Mouse (Mus musculus): ENCODE measurements around the gene A530084C06Rik.

Gene A530084C06Rik

DNA sequence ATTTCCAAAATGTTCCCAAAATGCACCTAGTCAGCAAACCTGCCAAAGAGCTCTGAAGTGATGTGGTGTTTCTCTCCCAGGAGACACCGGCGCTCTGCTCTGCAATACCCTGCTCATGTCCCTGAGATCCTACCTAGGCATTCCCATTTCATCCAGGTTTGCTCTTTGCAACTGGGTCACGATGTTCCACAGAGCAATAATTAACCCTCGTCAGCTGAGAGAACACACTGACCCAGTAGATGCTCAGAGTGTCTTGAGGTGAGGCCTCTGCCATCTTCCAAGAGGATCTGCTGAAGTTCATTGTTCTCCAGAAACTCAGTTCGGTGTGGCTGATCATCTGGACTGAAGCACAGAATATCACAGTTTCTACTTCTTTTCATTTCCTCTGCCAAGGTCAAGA, 16.1 kb downstream of the A530084C06Rik start:
- no peak for DNase-seq (ENCODE audit: low spot score)

DNA sequence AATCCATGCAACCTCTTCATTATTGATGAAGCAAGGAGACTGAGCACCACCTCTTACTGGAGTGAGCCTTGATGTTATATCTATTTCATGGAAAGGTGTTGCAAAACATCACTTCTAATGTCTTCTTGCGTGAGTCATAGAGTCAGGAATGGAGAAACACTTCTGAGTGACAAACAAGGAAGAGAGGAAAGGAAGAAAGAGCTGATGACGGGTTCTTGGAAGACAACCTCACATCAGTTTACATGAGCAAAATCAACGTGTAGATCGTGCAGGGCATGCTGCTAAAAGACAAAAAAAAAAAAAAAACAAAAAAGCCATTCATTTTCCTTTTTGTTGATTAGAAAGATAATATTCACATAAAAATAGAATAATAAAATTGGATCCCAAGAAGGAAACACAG, 24.4 kb downstream of the A530084C06Rik start:
- no peak for DNase-seq (ENCODE audit: low spot score)

GRCm38 (mm10) chr13:31531651-31532061, 27.5 kb downstream of the A530084C06Rik start:
- no peak for DNase-seq (ENCODE audit: low spot score)

DNA sequence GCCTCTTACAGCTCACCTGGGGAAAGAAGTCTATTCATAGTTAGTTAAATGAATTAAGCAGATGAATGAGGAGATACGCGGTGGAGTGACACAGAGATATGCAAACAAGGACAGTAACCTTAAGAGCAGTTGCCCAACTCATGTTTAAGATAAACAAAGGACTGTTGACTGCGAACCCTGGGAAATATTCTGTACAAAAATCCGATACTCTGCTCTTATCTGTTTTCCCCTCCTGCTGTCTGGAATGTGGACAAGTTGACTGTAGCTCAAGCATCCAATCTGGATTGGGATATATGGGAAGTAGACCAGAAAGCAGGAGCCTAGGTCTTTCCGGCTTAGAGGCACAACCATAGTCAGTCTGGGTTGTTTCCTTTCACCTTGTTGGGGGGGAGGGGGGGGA, 27.9 kb downstream of the A530084C06Rik start:
- no peak for DNase-seq (ENCODE audit: low spot score)

GRCm38 (mm10) chr13:31524976-31525375, 34.2 kb downstream of the A530084C06Rik start:
- no peak for DNase-seq (ENCODE audit: low spot score)

- DNase-seq (ENCODE audit: low spot score), result no peak
Measured at GRCm38 (mm10) chr13:31518971-31519370, 40.2 kb downstream of the A530084C06Rik start.

GRCm38 (mm10) chr13:31518411-31518886, 40.7 kb downstream of the A530084C06Rik start:
- no peak for DNase-seq (ENCODE audit: low spot score)

DNA sequence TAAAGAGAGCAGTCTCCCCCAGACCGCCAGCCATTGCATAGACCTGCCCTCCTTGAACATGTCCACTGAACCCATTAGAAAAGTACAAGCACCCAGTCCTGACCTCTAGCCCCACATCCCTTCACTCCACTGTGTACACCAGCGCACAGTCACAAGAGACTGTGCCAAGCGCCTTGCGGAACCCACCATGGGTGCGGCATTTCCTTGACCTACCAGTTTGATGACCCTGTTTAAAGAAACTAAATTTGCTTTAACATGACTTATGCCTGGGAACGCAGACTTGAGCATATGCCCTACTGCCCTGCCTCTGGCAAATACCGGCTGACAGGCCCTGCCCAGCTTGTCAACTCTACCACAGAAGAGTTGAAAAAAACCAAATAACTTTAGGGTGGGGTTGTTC, 43.9 kb downstream of the A530084C06Rik start:
- DNase-seq (ENCODE audit: low spot score), result no peak

DNA sequence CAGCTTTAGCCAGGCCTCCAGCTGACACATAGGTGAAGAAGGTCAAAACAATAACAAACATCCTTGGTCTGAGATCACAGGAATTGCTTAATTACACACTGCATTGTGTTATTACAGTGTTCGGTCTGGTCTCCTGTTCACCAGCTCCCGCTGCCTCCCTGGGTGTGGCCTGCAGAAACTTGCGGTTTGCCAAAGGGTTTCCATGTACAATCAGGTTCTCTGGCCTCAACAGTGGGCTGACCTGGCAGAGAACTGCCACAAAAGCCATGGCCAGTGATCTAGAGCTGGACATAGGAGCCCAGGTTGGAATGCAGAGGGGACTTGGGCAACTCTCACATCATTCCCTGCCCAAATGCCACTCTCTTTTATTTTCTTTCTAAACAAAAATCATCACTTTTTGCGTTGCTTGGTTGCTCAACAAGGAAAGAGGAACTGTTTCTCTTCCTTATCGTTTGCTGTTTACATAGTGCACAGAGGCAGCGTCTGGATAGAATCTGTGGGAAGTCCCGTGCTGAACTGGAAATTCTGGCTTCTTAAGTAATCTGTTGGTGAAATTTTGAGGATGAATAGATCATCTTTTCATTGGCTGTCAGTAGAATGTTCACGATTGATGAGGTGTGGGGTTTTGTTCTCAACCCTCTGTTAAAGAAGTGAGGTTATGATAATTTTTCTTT, 52.5 kb downstream of the A530084C06Rik start:
- DNase-seq (ENCODE audit: low spot score), result no peak
